Mouse (Mus musculus): ENCODE measurements around the gene Ajuba. TPM values are rescaled to one million over a fixed set of nuclear protein-coding genes. Genes with fewer than 3 reads are reported as not detected.

Ajuba gene
- polyA plus RNA-seq, 1 experiment: 1.9 TPM

- Histone ChIP-seq H3K4me3 (replicated peaks; ENCODE audit: insufficient read depth, low read depth, low read length) (no peak overlapping the region), H3K27me3 (ENCODE audit: control insufficient read depth, insufficient read depth, low read length) (no peaks in the 10 kb centered on the region), H3K4me1 (ENCODE audit: control insufficient read depth, insufficient read depth, low read length) (no peaks in the 10 kb centered on the region), H3K27ac (ENCODE audit: insufficient read depth, low read length) (no peak overlapping the region)
- WGBS: 48% methylated on average over 7 of the region's 7 CpGs
- DNase-seq: peak; percentile 44 to 54
- no peak for TF ChIP-seq POLR2A (IDR thresholded peaks at IDR 0.05; ENCODE audit: borderline replicate concordance, insufficient read depth, low read length)
- peak; percentile 64; the same call in 1 of the 2 replicates for TF ChIP-seq CTCF (IDR thresholded peaks at IDR 0.05; ENCODE audit: borderline replicate concordance, insufficient read depth, low read depth, low read length)
Measured at GRCm38 (mm10) chr14:54583681-54584338, 6.5 kb upstream of the Ajuba start.

- H3K4me3 ChIP-seq (replicated peaks; ENCODE audit: insufficient read depth, low read depth, low read length): no peak overlapping the region
- TF ChIP-seq POLR2A (IDR thresholded peaks at IDR 0.05; ENCODE audit: borderline replicate concordance, insufficient read depth, low read length): no peak
- no peak for TF ChIP-seq CTCF (IDR thresholded peaks at IDR 0.05; ENCODE audit: borderline replicate concordance, insufficient read depth, low read depth, low read length)
- no peaks in the 10 kb centered on the region for H3K4me1 ChIP-seq (ENCODE audit: control insufficient read depth, insufficient read depth, low read length)
- no peak overlapping the region for H3K27ac ChIP-seq (ENCODE audit: insufficient read depth, low read length)
- no peak for DNase-seq
- WGBS: 92% methylated on average over 9 of the region's 9 CpGs
- no peaks in the 10 kb centered on the region; the same call in 1 of the 2 replicates for H3K27me3 ChIP-seq (ENCODE audit: control insufficient read depth, insufficient read depth, low read length)
Measured at GRCm38 (mm10) chr14:54582536-54582935, 5.2 kb upstream of the Ajuba start.

- no peak overlapping the region for H3K27ac ChIP-seq (ENCODE audit: insufficient read depth, low read length)
- 93% methylated on average over 7 of the region's 7 CpGs for WGBS
- no peak for DNase-seq
- peaks cover 10% of the 10 kb centered on the region; the same call in 1 of the 2 replicates for H3K27me3 ChIP-seq (ENCODE audit: control insufficient read depth, insufficient read depth, low read length)
- H3K4me1 ChIP-seq (ENCODE audit: control insufficient read depth, insufficient read depth, low read length): no peaks in the 10 kb centered on the region
- TF ChIP-seq POLR2A (IDR thresholded peaks at IDR 0.05; ENCODE audit: borderline replicate concordance, insufficient read depth, low read length) (no peak), CTCF (IDR thresholded peaks at IDR 0.05; ENCODE audit: borderline replicate concordance, insufficient read depth, low read depth, low read length) (no peak)
- no peak overlapping the region for H3K4me3 ChIP-seq (replicated peaks; ENCODE audit: insufficient read depth, low read depth, low read length)
Measured at GRCm38 (mm10) chr14:54579638-54580037, 2.3 kb upstream of the Ajuba start.

- Histone ChIP-seq H3K27ac (ENCODE audit: insufficient read depth, low read length) (no peak overlapping the region), H3K4me3 (replicated peaks; ENCODE audit: insufficient read depth, low read depth, low read length) (peak overlapping the region; percentile 60), H3K4me1 (ENCODE audit: control insufficient read depth, insufficient read depth, low read length) (no peaks in the 10 kb centered on the region), H3K27me3 (ENCODE audit: control insufficient read depth, insufficient read depth, low read length) (peaks cover 10% of the 10 kb centered on the region; the same call in 1 of the 2 replicates)
- no peak for DNase-seq
- TF ChIP-seq POLR2A (IDR thresholded peaks at IDR 0.05; ENCODE audit: borderline replicate concordance, insufficient read depth, low read length) (no peak), CTCF (IDR thresholded peaks at IDR 0.05; ENCODE audit: borderline replicate concordance, insufficient read depth, low read depth, low read length) (peak; percentile 17; the same call in 1 of the 2 replicates)
- WGBS: 2% methylated on average over 10 of the region's 10 CpGs
Measured at GRCm38 (mm10) chr14:54578063-54578462, 705 bp upstream of the Ajuba start.

GRCm38 (mm10) chr14:54576241-54577088, 893 bp downstream of the Ajuba start:
- TF ChIP-seq POLR2A (IDR thresholded peaks at IDR 0.05; ENCODE audit: borderline replicate concordance, insufficient read depth, low read length): no peak
- no peak for TF ChIP-seq CTCF (IDR thresholded peaks at IDR 0.05; ENCODE audit: borderline replicate concordance, insufficient read depth, low read depth, low read length)
- Histone ChIP-seq H3K27me3 (ENCODE audit: control insufficient read depth, insufficient read depth, low read length) (peaks cover 10% of the 10 kb centered on the region; the same call in 1 of the 2 replicates), H3K4me3 (replicated peaks; ENCODE audit: insufficient read depth, low read depth, low read length) (peak overlapping the region; percentile 60), H3K4me1 (ENCODE audit: control insufficient read depth, insufficient read depth, low read length) (no peaks in the 10 kb centered on the region), H3K27ac (ENCODE audit: insufficient read depth, low read length) (no peak overlapping the region)
- no peak for DNase-seq
- WGBS: under 1% methylated on average over 84 of the region's 84 CpGs

- no peak for DNase-seq
- H3K27ac ChIP-seq (ENCODE audit: insufficient read depth, low read length): no peak overlapping the region
- H3K4me1 ChIP-seq (ENCODE audit: control insufficient read depth, insufficient read depth, low read length): no peaks in the 10 kb centered on the region
- peaks cover 10% of the 10 kb centered on the region; the same call in 1 of the 2 replicates for H3K27me3 ChIP-seq (ENCODE audit: control insufficient read depth, insufficient read depth, low read length)
- H3K4me3 ChIP-seq (replicated peaks; ENCODE audit: insufficient read depth, low read depth, low read length): no peak overlapping the region
- TF ChIP-seq CTCF (IDR thresholded peaks at IDR 0.05; ENCODE audit: borderline replicate concordance, insufficient read depth, low read depth, low read length): no peak
- no peak for TF ChIP-seq POLR2A (IDR thresholded peaks at IDR 0.05; ENCODE audit: borderline replicate concordance, insufficient read depth, low read length)
- WGBS: under 1% methylated on average over 39 of the region's 39 CpGs
Measured at GRCm38 (mm10) chr14:54575631-54576030, 1.7 kb downstream of the Ajuba start.

- no peak overlapping the region for H3K4me3 ChIP-seq (replicated peaks; ENCODE audit: insufficient read depth, low read depth, low read length)
- peaks cover 10% of the 10 kb centered on the region; the same call in 1 of the 2 replicates for H3K27me3 ChIP-seq (ENCODE audit: control insufficient read depth, insufficient read depth, low read length)
- no peaks in the 10 kb centered on the region for H3K4me1 ChIP-seq (ENCODE audit: control insufficient read depth, insufficient read depth, low read length)
- no peak for DNase-seq
- WGBS: 18% methylated on average over 8 of the region's 8 CpGs
- H3K27ac ChIP-seq (ENCODE audit: insufficient read depth, low read length): no peak overlapping the region
- TF ChIP-seq POLR2A (IDR thresholded peaks at IDR 0.05; ENCODE audit: borderline replicate concordance, insufficient read depth, low read length) (no peak), CTCF (IDR thresholded peaks at IDR 0.05; ENCODE audit: borderline replicate concordance, insufficient read depth, low read depth, low read length) (no peak)
Measured at GRCm38 (mm10) chr14:54575031-54575430, 2.3 kb downstream of the Ajuba start.

Data from cerebellum, adult 2 months (tissue).